Mouse (Mus musculus) lung, postnatal 36 days (tissue): ENCODE measurements at regions not wholly inside any gene's neighbourhood (a gene's known extent, or its start where the extent isn't known, plus 50 kb on each side); places are given as distances from the start of the nearest gene placed in this dataset.
A peak's percentile ranks its signal among the peaks of the same experiment; 100 is the strongest.

ENCODE experiments used
- DNase-seq: peaks from one replicate; pipeline ENCODE4 v3.0.0; 2022; ENCODE audit warnings: mixed read lengths

DNA sequence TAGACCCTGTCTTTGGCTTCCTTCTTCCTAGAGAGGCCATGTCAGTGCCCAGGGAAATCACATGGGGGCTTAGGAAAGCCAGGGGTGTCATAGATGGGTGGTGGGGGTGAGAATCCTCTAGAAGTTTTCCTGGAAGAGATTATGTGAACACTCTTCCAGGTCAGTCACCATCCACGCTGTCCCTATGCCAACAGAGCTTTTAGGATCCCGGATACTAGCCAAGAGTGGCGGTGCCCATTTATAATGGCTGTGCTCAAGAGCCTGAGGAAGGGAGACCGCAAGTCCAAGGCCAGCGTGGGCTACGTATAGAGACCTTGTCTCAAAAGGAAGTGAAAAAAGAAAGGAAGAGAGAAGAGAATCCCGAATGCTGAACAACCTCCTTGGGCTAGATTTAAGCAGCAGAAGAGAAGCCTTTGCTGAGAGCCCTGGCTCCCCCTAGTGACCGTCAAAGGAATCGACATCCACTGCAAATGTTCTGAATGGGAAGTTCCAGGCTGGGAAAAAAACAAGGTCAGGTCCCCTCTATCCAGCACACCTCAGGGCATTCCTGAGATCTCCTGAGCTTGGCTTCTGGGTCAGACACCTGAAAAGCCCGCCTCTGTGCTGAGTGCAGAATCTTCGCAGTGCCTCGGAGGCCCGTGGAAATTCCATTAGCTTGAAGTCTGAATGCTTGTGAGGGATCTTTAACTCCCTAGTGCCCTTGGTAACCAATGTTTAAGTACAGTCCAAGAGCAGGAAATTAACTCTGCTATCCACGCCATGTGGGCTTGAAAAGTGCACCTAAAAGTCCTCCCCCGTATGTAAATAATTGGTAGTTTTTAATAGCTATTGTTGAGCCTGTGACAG, 50.5 kb upstream of the Cdh5 start:
- peak; percentile 75 for DNase-seq

DNA sequence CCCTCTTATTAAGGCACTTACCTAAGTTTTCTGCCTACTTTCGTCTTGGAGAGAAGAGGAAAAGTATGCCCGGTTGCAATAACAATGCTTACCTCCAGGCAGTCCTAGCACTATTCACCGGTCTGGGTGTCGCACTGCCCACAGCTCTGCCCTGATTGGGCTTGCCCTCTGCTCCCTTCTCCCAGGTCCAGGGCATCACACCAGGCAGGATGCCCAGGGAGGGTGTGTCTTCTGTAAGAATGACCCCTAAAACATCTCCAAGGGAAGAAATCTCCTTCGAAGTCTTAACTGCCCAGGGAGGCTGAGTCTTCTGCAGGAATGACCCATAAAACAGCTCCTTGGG, 49.9 kb upstream of the Cdh5 start:
- no peak for DNase-seq
